8 mouse cellular contexts compared by ENCODE assay signal in genomic region chr12:21204701-21205312, GRCm38 (mm10).
A peak's percentile ranks its signal among the peaks of the same experiment; 100 is the strongest.
DNase-seq lines count a peak whose midpoint lies in the region; ATAC-seq and TF ChIP-seq lines count a peak whose summit lies in the region.

No protein-coding gene starts in this region.

- 52% methylated on average over 11 of the region's 11 CpGs for WGBS in embryonic facial prominence, embryonic 11.5 days
- WGBS in embryonic facial prominence, embryonic 10.5 days = 52% methylated on average over 11 of the region's 11 CpGs
- 10% methylated on average over 11 of the region's 11 CpGs for WGBS in forebrain, postnatal 0 days
- WGBS in hindbrain, embryonic 13.5 days = 27% methylated on average over 11 of the region's 11 CpGs
- 16% methylated on average over 11 of the region's 11 CpGs for WGBS in lung, embryonic 15.5 days
- WGBS in stomach, embryonic 16.5 days = 23% methylated on average over 11 of the region's 11 CpGs

- H3K27me3 ChIP-seq in embryonic facial prominence, embryonic 11.5 days (ENCODE audit: control insufficient read depth, insufficient read depth, low read length) = no peaks in the 10 kb centered on the region
- no peaks in the 10 kb centered on the region for H3K27me3 ChIP-seq in embryonic facial prominence, embryonic 10.5 days (replicated peaks; ENCODE audit: low read depth, poor library complexity, severe bottlenecking)
- no peaks in the 10 kb centered on the region for H3K27me3 ChIP-seq in forebrain, postnatal 0 days (ENCODE audit: insufficient read depth, low read length)
- no peaks in the 10 kb centered on the region for H3K27me3 ChIP-seq in hindbrain, embryonic 13.5 days
- no peaks in the 10 kb centered on the region for H3K27me3 ChIP-seq in lung, embryonic 15.5 days
- no peaks in the 10 kb centered on the region for H3K27me3 ChIP-seq in stomach, embryonic 16.5 days (ENCODE audit: control insufficient read depth, insufficient read depth, low read length)

- H3K36me3 ChIP-seq in embryonic facial prominence, embryonic 11.5 days (replicated peaks; ENCODE audit: control insufficient read depth, insufficient read depth, low read depth, low read length) = no peaks in the 10 kb centered on the region; the same call in none of the 2 replicates
- peaks cover 99% of the 10 kb centered on the region for H3K36me3 ChIP-seq in embryonic facial prominence, embryonic 10.5 days (replicated peaks)
- H3K36me3 ChIP-seq in forebrain, postnatal 0 days (ENCODE audit: insufficient read depth) = peaks cover 27% of the 10 kb centered on the region
- H3K36me3 ChIP-seq in hindbrain, embryonic 13.5 days = peaks cover 54% of the 10 kb centered on the region
- H3K36me3 ChIP-seq in lung, embryonic 15.5 days = peaks cover 12% of the 10 kb centered on the region; the same call in 1 of the 2 replicates
- no peaks in the 10 kb centered on the region for H3K36me3 ChIP-seq in stomach, embryonic 16.5 days (ENCODE audit: control insufficient read depth, insufficient read depth, low read length)

- no peak overlapping the region for H3K27ac ChIP-seq in embryonic facial prominence, embryonic 11.5 days (replicated peaks; ENCODE audit: low read depth, low read length)
- H3K27ac ChIP-seq in embryonic facial prominence, embryonic 10.5 days (replicated peaks) = no peak overlapping the region
- no peak overlapping the region for H3K27ac ChIP-seq in forebrain, postnatal 0 days (ENCODE audit: low read depth, low read length)
- H3K27ac ChIP-seq in hindbrain, embryonic 13.5 days = peak overlapping the region; percentile 66
- peak overlapping the region; percentile 53; the same call in 1 of the 2 replicates for H3K27ac ChIP-seq in lung, embryonic 15.5 days
- H3K27ac ChIP-seq in stomach, embryonic 16.5 days (ENCODE audit: low read length) = peak overlapping the region; percentile 68

- H3K4me2 ChIP-seq in embryonic facial prominence, embryonic 11.5 days (ENCODE audit: low read depth, low read length) = no peak overlapping the region
- H3K4me2 ChIP-seq in forebrain, postnatal 0 days (ENCODE audit: low read depth) = no peak overlapping the region
- no peak overlapping the region for H3K4me2 ChIP-seq in hindbrain, embryonic 13.5 days
- H3K4me2 ChIP-seq in lung, embryonic 15.5 days = no peak overlapping the region
- H3K4me2 ChIP-seq in stomach, embryonic 16.5 days (ENCODE audit: low read depth, low read length) = no peak overlapping the region

- DNase-seq in embryonic facial prominence, embryonic 11.5 days (ENCODE audit: low spot score) = peak; percentile 8
- DNase-seq in embryonic facial prominence, embryonic 10.5 days (ENCODE audit: low spot score) = no peak
- peak; percentile 87 for DNase-seq in Muller cell, postnatal 12 days (ENCODE audit: inconsistent ontology term)
- DNase-seq in forebrain, postnatal 0 days = peak; percentile 43
- no peak for DNase-seq in thymus, postnatal 4 days

- no peak; the same call in 1 of the 2 replicates for ATAC-seq in embryonic facial prominence, embryonic 11.5 days (replicated peaks; ENCODE audit: insufficient number of reproducible peaks, low FRiP score, low TSS enrichment, low read depth)
- ATAC-seq in forebrain, postnatal 0 days = peak; percentile 60
- ATAC-seq in hindbrain, embryonic 13.5 days (ENCODE audit: low FRiP score) = peak; percentile 56; the same call in 1 of the 2 replicates
- ATAC-seq in lung, embryonic 15.5 days (ENCODE audit: borderline replicate concordance, extremely low read depth, low FRiP score, low TSS enrichment) = peak; percentile 70
- ATAC-seq in stomach, embryonic 16.5 days (ENCODE audit: insufficient read depth, low FRiP score) = peak; percentile 49; the same call in 1 of the 2 replicates

- no peak overlapping the region for H3K4me3 ChIP-seq in embryonic facial prominence, embryonic 11.5 days (ENCODE audit: low read depth, low read length)
- no peak overlapping the region for H3K4me3 ChIP-seq in embryonic facial prominence, embryonic 10.5 days
- H3K4me3 ChIP-seq in forebrain, postnatal 0 days (ENCODE audit: low read depth, low read length) = no peak overlapping the region
- H3K4me3 ChIP-seq in hindbrain, embryonic 13.5 days = no peak overlapping the region
- H3K4me3 ChIP-seq in lung, embryonic 15.5 days = no peak overlapping the region
- H3K4me3 ChIP-seq in stomach, embryonic 16.5 days (replicated peaks; ENCODE audit: low read length) = no peak overlapping the region

- H3K9ac ChIP-seq in embryonic facial prominence, embryonic 11.5 days (replicated peaks; ENCODE audit: low read length) = no peak overlapping the region
- no peak overlapping the region for H3K9ac ChIP-seq in forebrain, postnatal 0 days
- no peak overlapping the region for H3K9ac ChIP-seq in hindbrain, embryonic 13.5 days
- no peak overlapping the region for H3K9ac ChIP-seq in lung, embryonic 15.5 days
- no peak overlapping the region for H3K9ac ChIP-seq in stomach, embryonic 16.5 days (ENCODE audit: low read length)

- no peaks in the 10 kb centered on the region for H3K9me3 ChIP-seq in embryonic facial prominence, embryonic 11.5 days (replicated peaks; ENCODE audit: control insufficient read depth, low read length)
- H3K9me3 ChIP-seq in embryonic facial prominence, embryonic 10.5 days = no peaks in the 10 kb centered on the region
- H3K9me3 ChIP-seq in forebrain, postnatal 0 days (ENCODE audit: low read length) = no peaks in the 10 kb centered on the region
- no peaks in the 10 kb centered on the region for H3K9me3 ChIP-seq in hindbrain, embryonic 13.5 days
- no peaks in the 10 kb centered on the region for H3K9me3 ChIP-seq in lung, embryonic 15.5 days
- no peaks in the 10 kb centered on the region for H3K9me3 ChIP-seq in stomach, embryonic 16.5 days (replicated peaks; ENCODE audit: control insufficient read depth, low read length)

- TF ChIP-seq CTCF in forebrain, postnatal 0 days (IDR thresholded peaks at IDR 0.05; ENCODE audit: low read depth) = no peak

- H3K4me1 ChIP-seq in embryonic facial prominence, embryonic 11.5 days (ENCODE audit: control insufficient read depth, insufficient read depth, low read length) = no peaks in the 10 kb centered on the region
- peaks cover 9% of the 10 kb centered on the region for H3K4me1 ChIP-seq in embryonic facial prominence, embryonic 10.5 days
- H3K4me1 ChIP-seq in forebrain, postnatal 0 days (ENCODE audit: insufficient read depth) = no peaks in the 10 kb centered on the region
- H3K4me1 ChIP-seq in hindbrain, embryonic 13.5 days (replicated peaks) = peaks cover 23% of the 10 kb centered on the region
- H3K4me1 ChIP-seq in lung, embryonic 15.5 days = peaks cover 24% of the 10 kb centered on the region
- H3K4me1 ChIP-seq in stomach, embryonic 16.5 days (ENCODE audit: control insufficient read depth, insufficient read depth, low read length) = peaks cover 16% of the 10 kb centered on the region

Comparison
In these comparisons a context has a peak if more than half of its experiments do, and no peak if none do; other contexts are left out.
1. DNase-seq: peak in embryonic facial prominence, embryonic 11.5 days (single experiment), Muller cell, postnatal 12 days (single experiment) and forebrain, postnatal 0 days (single experiment); none in embryonic facial prominence, embryonic 10.5 days (single experiment) and thymus, postnatal 4 days (single experiment).
2. H3K27ac ChIP-seq: peak in hindbrain, embryonic 13.5 days (single experiment), lung, embryonic 15.5 days (single experiment) and stomach, embryonic 16.5 days (single experiment); none in embryonic facial prominence, embryonic 11.5 days (single experiment), embryonic facial prominence, embryonic 10.5 days (single experiment) and forebrain, postnatal 0 days (single experiment).